Mouse (Mus musculus) heart, adult 9 months (tissue): ENCODE data around the gene 1700013F07Rik.
"Not testable (repeated sequence)": the region's sequence is repeated elsewhere in the genome, so short reads cannot be mapped to it uniquely, and the experiment has no call there.

Experiments
- DNase-seq, 2 experiments: peaks; one replicate each; pipeline ENCODE4 v3.0.0; 2022; ENCODE audit warnings: low spot score in 2 of 2

The 1700013F07Rik gene

GRCm38 (mm10) chr3:108533951-108534350, at the start of gene 1700013F07Rik:
1700013F07Rik (plus strand) TSS chr3:108534150.
- DNase-seq, result no peak

DNA sequence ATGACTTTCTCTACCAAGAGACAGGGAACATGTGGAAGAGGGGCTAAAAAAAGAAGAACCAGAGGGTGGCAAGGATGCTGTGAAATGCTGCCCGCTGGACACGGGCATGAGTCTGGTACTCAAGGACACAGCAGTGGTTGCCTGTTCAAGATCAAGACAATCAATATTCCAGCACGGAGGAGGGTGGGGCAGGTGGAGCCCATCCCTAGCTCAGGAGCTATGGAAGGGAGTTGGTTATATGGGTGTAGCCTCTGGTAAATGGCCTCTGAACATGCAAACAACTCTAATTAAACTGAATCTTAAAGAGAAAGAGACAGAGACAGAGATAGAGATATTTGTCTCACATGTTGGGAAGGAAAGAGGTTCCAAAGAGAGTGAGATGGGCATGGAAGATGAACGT, 49.2 kb upstream of the 1700013F07Rik start:
- no peak for DNase-seq

GRCm38 (mm10) chr3:108489968-108490367, 44.0 kb upstream of the 1700013F07Rik start:
- no peak for DNase-seq

DNA sequence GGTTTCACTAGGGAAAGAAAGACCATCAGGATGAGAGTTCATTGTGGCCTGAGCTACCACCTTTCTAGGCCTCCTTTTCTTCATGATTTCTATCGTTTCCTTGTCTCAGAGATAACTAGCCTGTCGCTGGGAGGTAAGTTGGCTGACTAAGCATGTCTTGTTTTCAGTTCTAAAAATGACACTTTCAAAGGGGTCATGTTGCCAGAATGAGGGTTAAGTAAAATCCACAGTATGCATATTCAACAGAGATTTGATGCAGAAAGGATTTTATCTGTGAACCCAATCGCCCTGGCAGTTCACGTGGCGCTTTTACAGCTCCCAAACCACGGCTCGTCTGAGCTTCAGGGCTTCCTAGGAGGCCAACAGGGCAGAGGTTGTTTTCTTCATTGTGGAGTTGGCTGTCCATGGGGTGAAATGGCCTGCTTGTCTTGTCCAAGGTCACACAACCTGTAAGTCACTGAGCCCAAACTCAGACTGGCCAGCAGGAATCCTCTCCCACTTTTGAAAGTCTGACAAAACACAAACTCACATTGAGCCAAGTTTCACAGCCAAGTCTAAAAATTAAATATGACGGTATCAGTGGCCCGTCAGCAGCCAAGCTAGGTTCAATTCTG, 39.0 kb upstream of the 1700013F07Rik start:
- DNase-seq, result no peak

DNA sequence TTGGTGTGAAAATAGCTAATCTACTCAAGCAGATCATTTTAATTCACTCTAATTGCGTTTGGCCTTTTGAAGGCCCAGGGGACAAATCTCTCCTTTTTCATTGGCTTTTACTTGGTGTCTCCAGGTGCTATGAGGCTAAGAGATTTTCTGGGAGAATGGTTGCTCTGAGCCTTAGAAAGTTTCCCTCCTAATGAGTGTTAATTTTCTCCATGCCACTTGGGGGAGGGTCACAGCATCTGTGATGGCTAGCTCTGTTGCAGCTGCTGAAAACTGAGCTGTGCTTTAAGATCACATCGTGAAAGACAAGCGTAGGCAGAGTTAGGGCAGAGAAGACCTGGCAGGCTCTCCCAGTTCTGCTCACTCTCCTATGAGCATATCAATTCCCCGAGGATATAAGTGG, 38.5 kb upstream of the 1700013F07Rik start:
- no peak for DNase-seq

- no peak for DNase-seq
Observed at GRCm38 (mm10) chr3:108497602-108498001, 36.3 kb upstream of the 1700013F07Rik start.

GRCm38 (mm10) chr3:108499826-108500225, 34.1 kb upstream of the 1700013F07Rik start:
- no peak for DNase-seq

DNA sequence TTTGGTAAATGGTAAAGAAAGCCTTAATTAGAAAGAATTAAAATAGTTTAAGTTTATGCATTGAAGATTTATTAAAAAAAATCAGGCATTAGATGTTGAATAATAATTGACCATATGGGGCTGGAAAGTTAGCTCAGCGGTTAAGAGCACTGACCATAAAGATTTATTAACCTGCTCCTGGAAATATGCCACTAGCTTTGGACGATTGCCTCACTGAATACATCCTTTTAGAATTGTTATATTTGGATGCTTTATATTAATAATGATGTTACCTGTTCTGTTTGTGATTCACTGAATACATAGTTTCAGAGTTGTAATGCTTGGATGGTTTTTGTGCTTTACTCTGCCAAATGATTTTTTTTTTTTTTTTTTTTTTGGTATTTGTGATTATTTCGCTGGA, 32.5 kb upstream of the 1700013F07Rik start:
- not testable (repeated sequence) for DNase-seq

DNA sequence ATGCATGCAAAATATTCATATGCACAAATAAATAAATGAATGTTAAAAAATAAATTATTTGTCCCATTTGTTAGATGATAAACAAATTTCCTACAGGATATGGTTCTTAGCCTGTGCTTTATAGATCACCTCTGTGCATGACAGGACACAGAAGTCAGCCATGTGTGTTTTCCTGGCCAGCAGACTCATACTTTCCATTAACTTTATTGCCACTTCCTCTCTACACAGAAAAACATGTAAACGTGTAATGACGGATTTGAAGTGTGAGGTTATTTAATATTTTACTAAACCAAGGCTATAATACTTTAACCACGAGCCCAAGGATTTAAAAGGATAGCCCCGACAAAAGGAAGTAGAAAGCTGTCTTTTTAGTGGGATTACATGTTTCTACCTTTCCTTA, 30.0 kb upstream of the 1700013F07Rik start:
- no peak for DNase-seq

GRCm38 (mm10) chr3:108508745-108509474, 25.0 kb upstream of the 1700013F07Rik start:
- DNase-seq, result no peak

- no peak for DNase-seq
Observed at GRCm38 (mm10) chr3:108510156-108510555, 23.8 kb upstream of the 1700013F07Rik start.

- no peak for DNase-seq
Observed at GRCm38 (mm10) chr3:108510716-108511483, 23.1 kb upstream of the 1700013F07Rik start.

DNA sequence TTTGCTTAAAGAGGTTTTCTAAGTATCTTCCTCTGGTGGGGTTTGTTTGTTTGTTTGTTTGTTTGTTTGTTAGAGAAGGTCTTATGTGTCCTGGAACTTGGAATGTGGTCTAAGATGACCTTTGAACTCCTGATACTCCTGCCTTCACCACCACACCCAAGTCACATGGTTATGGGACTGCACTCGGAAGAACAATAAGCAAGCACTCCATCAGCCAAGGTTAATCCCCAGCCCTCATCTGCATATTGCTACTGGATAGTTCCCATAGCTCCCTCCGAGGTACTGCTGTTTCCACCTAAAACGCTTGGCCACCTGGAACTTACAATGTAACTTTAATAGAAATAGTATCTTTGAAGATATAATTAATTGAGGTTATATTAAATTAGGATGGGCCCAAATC, 20.5 kb upstream of the 1700013F07Rik start:
- no peak for DNase-seq

DNA sequence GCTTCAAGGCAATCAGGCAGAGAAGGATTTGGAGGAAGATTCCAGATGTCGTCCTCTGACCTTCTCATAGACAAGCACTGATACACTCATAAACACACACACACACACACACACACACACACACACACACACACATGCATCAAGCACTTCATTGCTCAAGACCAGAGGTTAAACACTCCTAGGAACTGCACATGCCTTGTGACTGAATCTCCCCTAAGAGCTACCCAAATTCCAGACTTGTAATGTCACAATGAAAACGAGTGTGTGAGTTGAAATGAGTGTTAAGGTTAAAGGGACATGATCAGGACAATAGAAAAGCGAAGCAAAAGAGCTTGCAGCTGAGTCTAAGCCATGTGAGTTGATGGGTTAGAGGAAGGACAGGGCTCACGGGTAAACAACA, 15.7 kb upstream of the 1700013F07Rik start:
- DNase-seq, result no peak

DNA sequence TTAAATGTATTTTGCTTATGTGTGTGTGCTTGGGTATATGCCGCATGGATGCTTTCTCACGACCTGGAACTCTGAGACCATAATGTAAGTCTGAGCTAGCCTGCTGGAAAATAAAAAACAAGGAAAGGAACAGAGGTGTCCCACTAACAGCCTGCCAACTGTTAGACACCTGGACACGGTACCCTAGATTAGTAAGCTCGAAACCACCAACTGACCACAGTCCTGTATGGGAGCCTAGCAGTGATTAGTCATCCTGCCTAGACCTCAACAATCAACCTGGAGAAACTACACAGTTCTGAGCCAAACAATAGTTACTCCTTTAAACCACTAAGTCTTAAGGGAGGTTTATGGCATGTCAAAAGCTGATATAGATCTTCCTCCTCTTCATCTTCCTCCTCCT, 10.5 kb upstream of the 1700013F07Rik start:
- DNase-seq, result no peak

- DNase-seq, result no peak
Observed at GRCm38 (mm10) chr3:108528489-108528888, 5.5 kb upstream of the 1700013F07Rik start.

DNA sequence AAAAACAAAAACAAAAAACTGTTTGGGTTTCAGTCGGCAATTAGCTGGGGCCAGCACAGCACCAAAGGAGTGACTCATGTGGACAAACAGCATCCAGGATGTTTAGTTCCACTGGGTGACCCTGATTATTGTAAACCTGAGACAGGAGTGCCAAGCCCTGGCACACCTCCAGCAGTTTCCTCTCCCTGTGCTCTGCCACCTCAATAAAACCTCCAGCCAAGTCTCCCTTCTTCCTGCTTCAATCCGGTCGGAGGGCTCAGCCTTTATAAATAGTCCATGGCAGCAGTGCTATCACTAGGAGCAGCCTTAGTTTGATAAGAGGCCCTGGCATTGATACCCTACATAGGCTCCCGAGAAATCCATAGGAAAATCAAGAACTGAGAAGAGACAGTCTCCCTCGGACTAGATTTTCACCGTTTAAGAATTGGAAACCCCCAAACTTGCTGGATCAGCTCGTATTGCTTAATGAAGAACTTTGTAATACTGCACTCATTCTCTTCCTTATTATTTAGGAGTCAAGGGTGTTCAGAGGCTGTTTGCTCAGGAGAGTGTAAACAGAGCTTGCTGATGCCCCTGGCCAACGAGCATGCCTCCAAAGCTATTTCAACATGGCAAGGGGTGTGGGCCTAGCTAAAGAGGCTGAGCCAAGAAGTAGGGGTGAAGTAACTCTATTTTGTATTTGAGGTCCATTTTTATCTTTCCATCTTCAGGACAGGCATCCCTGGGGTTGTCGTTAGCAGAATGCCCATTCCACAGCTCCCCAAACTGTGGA, 650 bp upstream of the 1700013F07Rik start:
- no peak for DNase-seq

DNA sequence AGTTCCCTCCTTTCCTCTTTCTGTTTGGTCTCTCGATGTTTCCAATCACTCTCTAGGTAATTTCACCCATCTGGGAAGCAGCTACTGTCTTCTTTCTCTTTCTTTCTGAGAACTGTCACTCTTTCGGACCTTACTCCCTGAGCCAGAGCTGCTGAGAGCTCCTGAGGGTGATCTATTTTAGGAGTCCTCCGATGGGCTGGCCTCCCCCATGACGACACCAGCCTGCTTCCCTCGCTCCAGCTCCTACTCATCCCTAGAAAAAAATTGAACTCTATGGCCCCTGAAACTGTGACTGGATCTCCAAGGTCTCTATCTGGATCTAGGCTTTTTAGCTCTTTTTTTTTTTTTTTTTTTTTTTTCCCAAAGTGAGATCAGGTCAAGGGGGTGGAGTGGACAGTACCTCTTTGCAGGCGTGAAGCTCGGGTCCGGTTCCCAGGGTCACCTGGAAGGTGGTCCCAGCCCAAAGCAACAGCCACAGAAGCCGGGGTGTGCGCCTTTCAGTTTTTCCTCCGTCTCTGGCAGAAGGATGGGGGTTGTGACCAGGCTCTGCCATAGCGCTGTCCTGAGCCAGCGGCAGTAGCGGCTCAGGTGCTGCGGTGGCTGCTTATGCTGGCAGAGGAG, 2.1 kb downstream of the 1700013F07Rik start:
- DNase-seq, result no peak

GRCm38 (mm10) chr3:108536517-108537260, 2.7 kb downstream of the 1700013F07Rik start, which contains the start of gene 5330417C22Rik:
5330417C22Rik (minus strand) TSS chr3:108536536.
- peak in 1 of 2 experiments; percentile 2 for DNase-seq

GRCm38 (mm10) chr3:108537303-108537702, 3.4 kb downstream of the 1700013F07Rik start:
- peak; percentile 80 to 81 for DNase-seq

- no peak for DNase-seq
Observed at GRCm38 (mm10) chr3:108542299-108542698, 8.3 kb downstream of the 1700013F07Rik start.
